Mouse (Mus musculus): ENCODE measurements around the gene Znrd1.

The Znrd1 gene

GRCm38 (mm10) chr17:36929236-36929932, 29.0 kb downstream of the Znrd1 start:
- in situ Hi-C loops (cut with MboI, MseI): no loop called here

- in situ Hi-C loops (cut with MboI, MseI): no loop called here
These were observed 30.8 kb downstream of the Znrd1 start for GRCm38 (mm10) chr17:36927496-36928120.

- in situ Hi-C loops (cut with MboI, MseI): no loop called here
These were observed 34.9 kb downstream of the Znrd1 start for GRCm38 (mm10) chr17:36923491-36923890.

GRCm38 (mm10) chr17:36922715-36923114, 35.6 kb downstream of the Znrd1 start:
- in situ Hi-C loops (cut with MboI, MseI): no loop called here

- in situ Hi-C loops (cut with MboI, MseI): no loop called here
These were observed 38.1 kb downstream of the Znrd1 start for GRCm38 (mm10) chr17:36920239-36920638.

- in situ Hi-C loops (cut with MboI, MseI): no loop called here
These were observed 43.3 kb downstream of the Znrd1 start for GRCm38 (mm10) chr17:36915076-36915475.

GRCm38 (mm10) chr17:36914108-36914507, 44.3 kb downstream of the Znrd1 start:
- in situ Hi-C loops (cut with MboI, MseI): no loop called here

GRCm38 (mm10) chr17:36912031-36912430, 46.3 kb downstream of the Znrd1 start:
- in situ Hi-C loops (cut with MboI, MseI): no loop called here

GRCm38 (mm10) chr17:36909802-36910201, 48.6 kb downstream of the Znrd1 start:
- in situ Hi-C loops (cut with MboI, MseI): no loop called here

GRCm38 (mm10) chr17:36908235-36908634, 50.1 kb downstream of the Znrd1 start:
- in situ Hi-C loops (cut with MboI, MseI): no loop called here
